Mouse (Mus musculus) intestine, embryonic 15.5 days (tissue): Measurements from ENCODE around the gene Rsph6a. TPM values are rescaled to one million over a fixed set of nuclear protein-coding genes. Genes with fewer than 3 reads are reported as not detected.
"Not testable (repeated sequence)": the region's sequence is repeated elsewhere in the genome, so short reads cannot be mapped to it uniquely, and the experiment has no call there.

Experiments
- ATAC-seq: fragments of 200-750 bp; cut with Nextera tagmentation; 2 replicates; pipeline ENCODE4 v1.8.0; 2017; ENCODE audit warnings: moderate TSS enrichment, moderate library complexity
- H3K27ac ChIP-seq: fragments of 300-500 bp; sonication (generic); 2 replicates; pipeline ENCODE4 v1.5.1; 2015; ENCODE audit warnings: mild to moderate bottlenecking, inconsistent platforms
- H3K27me3 ChIP-seq: fragments of 300-500 bp; sonication (generic); replicated peaks from 2 replicates; pipeline ENCODE4 v1.6.1; 2015; ENCODE audit warnings: inconsistent platforms
- H3K36me3 ChIP-seq: fragments of 300-500 bp; sonication (generic); 2 replicates; pipeline ENCODE4 v1.6.1; 2015; ENCODE audit warnings: inconsistent platforms
- H3K4me1 ChIP-seq: fragments of 300-500 bp; sonication (generic); replicated peaks from 2 replicates; pipeline ENCODE4 v1.6.1; 2015; ENCODE audit warnings: inconsistent platforms
- H3K4me2 ChIP-seq: fragments of 300-500 bp; sonication (generic); replicated peaks from 2 replicates; pipeline ENCODE4 v1.6.1; 2015; ENCODE audit warnings: mild to moderate bottlenecking, inconsistent platforms
- H3K4me3 ChIP-seq: fragments of 300-500 bp; sonication (generic); replicated peaks from 2 replicates; pipeline ENCODE4 v1.5.1; 2015; ENCODE audit warnings: inconsistent platforms
- H3K9ac ChIP-seq: fragments of 300-500 bp; sonication (generic); 2 replicates; pipeline ENCODE4 v1.6.1; 2015; ENCODE audit warnings: inconsistent platforms
- H3K9me3 ChIP-seq: fragments of 300-500 bp; sonication (generic); 2 replicates; pipeline ENCODE4 v1.6.1; 2016; ENCODE audit warnings: inconsistent platforms
- WGBS: fragments of 180-500 bp; shearing (Covaris S2); methylation state at CpG from one replicate; pipeline ENCODE4 v1.1.7; 2015; 5-methylcytosine and 5-hydroxymethylcytosine counted together
- polyA plus RNA-seq: library from polyadenylated mRNA; unstranded; fragments of >200 nt; fragmentation: Nextera tagmentation; extraction: Ambion mirVana; gene quantifications from 2 replicates; pipeline ENCODE4 v1.2.1, GENCODE M21; 2015

The Rsph6a gene
- polyA plus RNA-seq, 1 experiment from 2014 or later: not detected

GRCm38 (mm10) chr7:19050172-19050571 is 4.3 kb upstream of the Rsph6a start:
- H3K36me3 ChIP-seq: peaks cover 51% of the 10 kb centered on the region
- WGBS: 84% methylated on average over 8 of the region's 8 CpGs
- no peak overlapping the region for H3K9ac ChIP-seq

GRCm38 (mm10) chr7:19051161-19051560 is 3.3 kb upstream of the Rsph6a start:
- ATAC-seq: no peak
- WGBS: 61% methylated on average over 4 of the region's 4 CpGs
- no peak overlapping the region for H3K27ac ChIP-seq
- no peaks in the 10 kb centered on the region for H3K9me3 ChIP-seq
- H3K4me3 ChIP-seq: no peak overlapping the region
- H3K36me3 ChIP-seq: peaks cover 41% of the 10 kb centered on the region
- H3K9ac ChIP-seq: no peak overlapping the region
- no peaks in the 10 kb centered on the region for H3K27me3 ChIP-seq
- no peak overlapping the region for H3K4me2 ChIP-seq
- H3K4me1 ChIP-seq: peaks cover 9% of the 10 kb centered on the region; the same call in 1 of the 2 replicates

More at GRCm38 (mm10) chr7:19050172-19050571, 4.3 kb upstream of the Rsph6a start:
- Histone ChIP-seq H3K4me2 (no peak overlapping the region), H3K9me3 (no peaks in the 10 kb centered on the region), H3K4me1 (peaks cover 9% of the 10 kb centered on the region; the same call in 1 of the 2 replicates), H3K4me3 (no peak overlapping the region), H3K27ac (no peak overlapping the region), H3K27me3 (no peaks in the 10 kb centered on the region)
- ATAC-seq: no peak

GRCm38 (mm10) chr7:19052345-19053135 is 1.9 kb upstream of the Rsph6a start:
- WGBS: 85% methylated on average over 15 of the region's 15 CpGs
- no peak for ATAC-seq
- Histone ChIP-seq H3K9me3 (no peaks in the 10 kb centered on the region), H3K4me1 (peaks cover 9% of the 10 kb centered on the region; the same call in 1 of the 2 replicates), H3K27ac (no peak overlapping the region), H3K36me3 (peaks cover 29% of the 10 kb centered on the region), H3K9ac (no peak overlapping the region), H3K4me3 (no peak overlapping the region), H3K4me2 (no peak overlapping the region), H3K27me3 (no peaks in the 10 kb centered on the region)

GRCm38 (mm10) chr7:19053136-19053532 is 1.4 kb upstream of the Rsph6a start:
- Histone ChIP-seq H3K9ac (no peak overlapping the region), H3K4me2 (no peak overlapping the region), H3K27ac (no peak overlapping the region), H3K4me1 (peaks cover 9% of the 10 kb centered on the region; the same call in 1 of the 2 replicates), H3K4me3 (no peak overlapping the region), H3K36me3 (peaks cover 23% of the 10 kb centered on the region), H3K9me3 (no peaks in the 10 kb centered on the region), H3K27me3 (no peaks in the 10 kb centered on the region)
- ATAC-seq: no peak
- 90% methylated on average over 7 of the region's 7 CpGs for WGBS

- no peak overlapping the region for H3K9ac ChIP-seq
These were observed 237 bp downstream of the Rsph6a start for GRCm38 (mm10) chr7:19054777-19055076.

GRCm38 (mm10) chr7:19055108-19055507 is 618 bp downstream of the Rsph6a start:
- Histone ChIP-seq H3K9ac (no peak overlapping the region), H3K4me2 (no peak overlapping the region), H3K27me3 (no peaks in the 10 kb centered on the region), H3K4me1 (peaks cover 9% of the 10 kb centered on the region; the same call in 1 of the 2 replicates), H3K4me3 (no peak overlapping the region), H3K9me3 (no peaks in the 10 kb centered on the region), H3K36me3 (peaks cover 11% of the 10 kb centered on the region), H3K27ac (no peak overlapping the region)
- WGBS: 88% methylated on average over 8 of the region's 8 CpGs
- ATAC-seq: no peak

More at GRCm38 (mm10) chr7:19054777-19055076, 237 bp downstream of the Rsph6a start:
- WGBS: 77% methylated on average over 9 of the region's 9 CpGs
- Histone ChIP-seq H3K27me3 (no peaks in the 10 kb centered on the region), H3K27ac (no peak overlapping the region), H3K9me3 (no peaks in the 10 kb centered on the region), H3K4me3 (no peak overlapping the region), H3K4me1 (peaks cover 9% of the 10 kb centered on the region; the same call in 1 of the 2 replicates), H3K36me3 (peaks cover 15% of the 10 kb centered on the region), H3K4me2 (no peak overlapping the region)
- ATAC-seq: 0 out of 2 replicates have a peak, but pooled peaks have one; percentile 14

GRCm38 (mm10) chr7:19057405-19057804 is 2.9 kb downstream of the Rsph6a start:
- Histone ChIP-seq H3K4me2 (no peak overlapping the region), H3K36me3 (no peaks in the 10 kb centered on the region), H3K27ac (no peak overlapping the region), H3K4me1 (peaks cover 9% of the 10 kb centered on the region; the same call in 1 of the 2 replicates), H3K27me3 (no peaks in the 10 kb centered on the region), H3K9me3 (no peaks in the 10 kb centered on the region), H3K9ac (no peak overlapping the region), H3K4me3 (no peak overlapping the region)
- ATAC-seq: no peak
- 90% methylated on average over 10 of the region's 10 CpGs for WGBS

- H3K9ac ChIP-seq: no peak overlapping the region
- no peaks in the 10 kb centered on the region for H3K36me3 ChIP-seq
- no peak overlapping the region for H3K27ac ChIP-seq
- no peaks in the 10 kb centered on the region for H3K4me1 ChIP-seq
- H3K27me3 ChIP-seq: peaks cover 33% of the 10 kb centered on the region
- H3K4me3 ChIP-seq: no peak overlapping the region
- peak overlapping the region; percentile 34; the same call in 1 of the 2 replicates for H3K4me2 ChIP-seq
- 57% methylated on average over 13 of the region's 13 CpGs for WGBS
- no peak for ATAC-seq
- no peaks in the 10 kb centered on the region for H3K9me3 ChIP-seq
These were observed 11.4 kb downstream of the Rsph6a start for GRCm38 (mm10) chr7:19065896-19066295.

- Histone ChIP-seq H3K4me1 (no peaks in the 10 kb centered on the region), H3K36me3 (no peaks in the 10 kb centered on the region), H3K4me3 (no peak overlapping the region), H3K9me3 (no peaks in the 10 kb centered on the region), H3K27ac (no peak overlapping the region), H3K27me3 (peaks cover 33% of the 10 kb centered on the region), H3K4me2 (no peak overlapping the region), H3K9ac (no peak overlapping the region)
- no peak for ATAC-seq
- WGBS: 41% methylated on average over 14 of the region's 14 CpGs
These were observed 12.6 kb downstream of the Rsph6a start for GRCm38 (mm10) chr7:19067063-19067462.

GRCm38 (mm10) chr7:19067935-19068334 is 13.4 kb downstream of the Rsph6a start:
- H3K9ac ChIP-seq: no peak overlapping the region
- peaks cover 33% of the 10 kb centered on the region for H3K27me3 ChIP-seq
- no peak overlapping the region for H3K4me3 ChIP-seq
- no peaks in the 10 kb centered on the region for H3K36me3 ChIP-seq
- no peak overlapping the region for H3K27ac ChIP-seq
- H3K4me1 ChIP-seq: no peaks in the 10 kb centered on the region
- no peak overlapping the region for H3K4me2 ChIP-seq
- 64% methylated on average over 13 of the region's 14 CpGs for WGBS
- no peaks in the 10 kb centered on the region for H3K9me3 ChIP-seq
- ATAC-seq: no peak

GRCm38 (mm10) chr7:19068707-19069106 is 14.2 kb downstream of the Rsph6a start:
- H3K4me1 ChIP-seq: no peaks in the 10 kb centered on the region
- no peak overlapping the region for H3K27ac ChIP-seq
- no peak for ATAC-seq
- H3K4me2 ChIP-seq: no peak overlapping the region
- no peak overlapping the region for H3K9ac ChIP-seq
- WGBS: 3% methylated on average over 2 of the region's 2 CpGs
- H3K9me3 ChIP-seq: no peaks in the 10 kb centered on the region
- H3K4me3 ChIP-seq: no peak overlapping the region
- H3K27me3 ChIP-seq: peaks cover 33% of the 10 kb centered on the region
- no peaks in the 10 kb centered on the region for H3K36me3 ChIP-seq

- H3K4me2 ChIP-seq: no peak overlapping the region
- 55% methylated on average over 3 of the region's 3 CpGs for WGBS
- H3K27ac ChIP-seq: no peak overlapping the region
- no peak for ATAC-seq
- peaks cover 29% of the 10 kb centered on the region for H3K27me3 ChIP-seq
- no peak overlapping the region for H3K9ac ChIP-seq
- H3K4me3 ChIP-seq: no peak overlapping the region
- no peaks in the 10 kb centered on the region for H3K36me3 ChIP-seq
- no peaks in the 10 kb centered on the region for H3K9me3 ChIP-seq
- no peaks in the 10 kb centered on the region for H3K4me1 ChIP-seq
These were observed 15.0 kb downstream of the Rsph6a start for GRCm38 (mm10) chr7:19069500-19069899.

- 49% methylated on average over 3 of the region's 3 CpGs for WGBS
- H3K4me1 ChIP-seq, H3K9me3 ChIP-seq, ATAC-seq, H3K4me3 ChIP-seq, H3K9ac ChIP-seq, H3K36me3 ChIP-seq, H3K4me2 ChIP-seq, H3K27ac ChIP-seq: not testable (repeated sequence)
- H3K27me3 ChIP-seq: peaks cover 14% of the 10 kb centered on the region
These were observed 16.5 kb downstream of the Rsph6a start for GRCm38 (mm10) chr7:19071024-19071423.
